Mouse (Mus musculus): Measurements from ENCODE around the gene 1700017N19Rik. TPM values are rescaled to one million over a fixed set of nuclear protein-coding genes. Genes with fewer than 3 reads are reported as not detected.

1700017N19Rik gene
- polyA plus RNA-seq, 1 experiment from 2014 or later: not detected

GRCm38 (mm10) chr10:100603511-100603910 is 13.2 kb downstream of the 1700017N19Rik start:
- H3K9me3 ChIP-seq: no peaks in the 10 kb centered on the region
- WGBS: 87% methylated on average over 9 of the region's 9 CpGs
- ATAC-seq (ENCODE audit: insufficient number of reproducible peaks, insufficient read depth, low FRiP score, low TSS enrichment): no peak
- no peak overlapping the region for H3K27ac ChIP-seq
- no peak overlapping the region for H3K4me2 ChIP-seq (replicated peaks)
- no peaks in the 10 kb centered on the region for H3K36me3 ChIP-seq
- H3K4me1 ChIP-seq: no peaks in the 10 kb centered on the region
- H3K4me3 ChIP-seq: no peak overlapping the region
- H3K27me3 ChIP-seq: no peaks in the 10 kb centered on the region
- H3K9ac ChIP-seq: no peak overlapping the region

DNA sequence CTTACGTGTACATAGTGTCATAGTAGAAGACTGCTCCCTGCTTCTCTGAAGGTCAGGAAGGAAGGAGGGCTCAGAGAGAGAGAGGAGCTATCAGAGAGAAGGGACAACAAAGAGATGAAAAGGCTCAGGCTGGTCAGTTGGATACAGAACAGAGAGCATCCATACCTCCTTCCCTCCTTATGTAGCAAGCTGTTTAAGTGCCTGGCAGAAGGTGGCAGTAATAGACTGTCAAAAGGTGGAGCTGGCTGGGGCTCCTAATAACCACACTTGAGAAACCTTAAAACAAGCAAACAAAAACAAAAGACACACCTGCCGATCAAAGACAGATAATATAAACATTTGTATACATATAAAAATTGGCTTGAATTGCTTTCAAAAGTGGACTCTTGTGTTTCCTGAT is 14.0 kb downstream of the 1700017N19Rik start:
- no peaks in the 10 kb centered on the region for H3K36me3 ChIP-seq
- H3K4me2 ChIP-seq (replicated peaks): no peak overlapping the region
- no peaks in the 10 kb centered on the region for H3K27me3 ChIP-seq
- H3K27ac ChIP-seq: no peak overlapping the region
- H3K4me3 ChIP-seq: no peak overlapping the region
- H3K9ac ChIP-seq: no peak overlapping the region
- 61% methylated on average over 2 of the region's 2 CpGs for WGBS
- no peaks in the 10 kb centered on the region for H3K4me1 ChIP-seq
- ATAC-seq (ENCODE audit: insufficient number of reproducible peaks, insufficient read depth, low FRiP score, low TSS enrichment): no peak
- H3K9me3 ChIP-seq: no peaks in the 10 kb centered on the region

- H3K4me3 ChIP-seq: no peak overlapping the region
- ATAC-seq (ENCODE audit: insufficient number of reproducible peaks, insufficient read depth, low FRiP score, low TSS enrichment): no peak
- WGBS: 62% methylated on average over 6 of the region's 6 CpGs
These were observed 27.1 kb downstream of the 1700017N19Rik start for GRCm38 (mm10) chr10:100617233-100617903.

GRCm38 (mm10) chr10:100619474-100619873 is 29.2 kb downstream of the 1700017N19Rik start:
- no peak overlapping the region for H3K4me2 ChIP-seq (replicated peaks)
- no peak overlapping the region for H3K4me3 ChIP-seq
- H3K36me3 ChIP-seq: no peaks in the 10 kb centered on the region
- ATAC-seq (ENCODE audit: insufficient number of reproducible peaks, insufficient read depth, low FRiP score, low TSS enrichment): no peak
- 86% methylated on average over 7 of the region's 7 CpGs for WGBS
- no peaks in the 10 kb centered on the region for H3K4me1 ChIP-seq
- H3K27ac ChIP-seq: no peak overlapping the region
- H3K27me3 ChIP-seq: no peaks in the 10 kb centered on the region
- no peaks in the 10 kb centered on the region for H3K9me3 ChIP-seq
- no peak overlapping the region for H3K9ac ChIP-seq

More at GRCm38 (mm10) chr10:100617233-100617903, 27.1 kb downstream of the 1700017N19Rik start:
- Histone ChIP-seq H3K27me3 (no peaks in the 10 kb centered on the region), H3K9me3 (no peaks in the 10 kb centered on the region), H3K4me2 (replicated peaks) (no peak overlapping the region), H3K36me3 (no peaks in the 10 kb centered on the region), H3K9ac (no peak overlapping the region), H3K4me1 (no peaks in the 10 kb centered on the region), H3K27ac (0 out of 2 replicates have a peak overlapping the region, but pooled peaks have one; percentile 17)

- Histone ChIP-seq H3K9me3 (no peaks in the 10 kb centered on the region), H3K27me3 (no peaks in the 10 kb centered on the region), H3K27ac (no peak overlapping the region), H3K9ac (no peak overlapping the region), H3K4me2 (replicated peaks) (no peak overlapping the region), H3K36me3 (no peaks in the 10 kb centered on the region), H3K4me1 (no peaks in the 10 kb centered on the region), H3K4me3 (no peak overlapping the region)
- WGBS: 92% methylated on average over 12 of the region's 12 CpGs
- no peak for ATAC-seq (ENCODE audit: insufficient number of reproducible peaks, insufficient read depth, low FRiP score, low TSS enrichment)
These were observed 29.8 kb downstream of the 1700017N19Rik start for GRCm38 (mm10) chr10:100620040-100620439.

GRCm38 (mm10) chr10:100622494-100622893 is 32.2 kb downstream of the 1700017N19Rik start:
- ATAC-seq (ENCODE audit: insufficient number of reproducible peaks, insufficient read depth, low FRiP score, low TSS enrichment): no peak
- no peak overlapping the region for H3K4me3 ChIP-seq
- 65% methylated on average over 3 of the region's 3 CpGs for WGBS
- H3K9me3 ChIP-seq: no peaks in the 10 kb centered on the region
- H3K9ac ChIP-seq: no peak overlapping the region
- no peaks in the 10 kb centered on the region for H3K4me1 ChIP-seq
- H3K27me3 ChIP-seq: no peaks in the 10 kb centered on the region
- H3K36me3 ChIP-seq: no peaks in the 10 kb centered on the region
- H3K27ac ChIP-seq: no peak overlapping the region
- no peak overlapping the region for H3K4me2 ChIP-seq (replicated peaks)

GRCm38 (mm10) chr10:100629762-100630438 is 39.6 kb downstream of the 1700017N19Rik start:
- 27% methylated on average over 20 of the region's 20 CpGs for whole genome bisulfite sequencing
- no peak for ATAC-seq (ENCODE audit: insufficient number of reproducible peaks, insufficient read depth, low FRiP score, low TSS enrichment)
- Histone ChIP-seq H3K4me3 (0 out of 2 replicates have a peak overlapping the region, but pooled peaks have one; percentile 9), H3K36me3 (no peaks in the 10 kb centered on the region), H3K27me3 (no peaks in the 10 kb centered on the region), H3K4me1 (no peaks in the 10 kb centered on the region), H3K4me2 (replicated peaks) (peak overlapping the region; percentile 37), H3K9me3 (no peaks in the 10 kb centered on the region), H3K27ac (no peak overlapping the region), H3K9ac (no peak overlapping the region)

GRCm38 (mm10) chr10:100642887-100643286 is 52.6 kb downstream of the 1700017N19Rik start:
- WGBS: 65% methylated on average over 3 of the region's 3 CpGs
- ATAC-seq (ENCODE audit: insufficient number of reproducible peaks, insufficient read depth, low FRiP score, low TSS enrichment): no peak
- H3K27me3 ChIP-seq: no peaks in the 10 kb centered on the region

GRCm38 (mm10) chr10:100645331-100645935 is 55.1 kb downstream of the 1700017N19Rik start:
- Histone ChIP-seq H3K27ac (no peak overlapping the region), H3K9ac (no peak overlapping the region), H3K4me2 (replicated peaks) (no peak overlapping the region), H3K4me1 (no peaks in the 10 kb centered on the region), H3K9me3 (no peaks in the 10 kb centered on the region), H3K27me3 (no peaks in the 10 kb centered on the region), H3K4me3 (no peak overlapping the region), H3K36me3 (no peaks in the 10 kb centered on the region)
- no peak for ATAC-seq (ENCODE audit: insufficient number of reproducible peaks, insufficient read depth, low FRiP score, low TSS enrichment)
- 72% methylated on average over 4 of the region's 4 CpGs for WGBS

More at GRCm38 (mm10) chr10:100642887-100643286, 52.6 kb downstream of the 1700017N19Rik start:
- Histone ChIP-seq H3K4me1 (no peaks in the 10 kb centered on the region), H3K27ac (no peak overlapping the region), H3K9ac (no peak overlapping the region), H3K36me3 (no peaks in the 10 kb centered on the region), H3K4me2 (replicated peaks) (no peak overlapping the region), H3K9me3 (no peaks in the 10 kb centered on the region), H3K4me3 (no peak overlapping the region)

GRCm38 (mm10) chr10:100654183-100654582 is 63.9 kb downstream of the 1700017N19Rik start:
- Histone ChIP-seq H3K27ac (no peak overlapping the region), H3K4me3 (no peak overlapping the region), H3K36me3 (no peaks in the 10 kb centered on the region), H3K4me1 (no peaks in the 10 kb centered on the region), H3K27me3 (no peaks in the 10 kb centered on the region), H3K9ac (no peak overlapping the region), H3K4me2 (replicated peaks) (no peak overlapping the region), H3K9me3 (no peaks in the 10 kb centered on the region)
- ATAC-seq (ENCODE audit: insufficient number of reproducible peaks, insufficient read depth, low FRiP score, low TSS enrichment): no peak

GRCm38 (mm10) chr10:100661970-100662590 is 71.8 kb downstream of the 1700017N19Rik start:
- Histone ChIP-seq H3K4me2 (replicated peaks) (no peak overlapping the region), H3K36me3 (no peaks in the 10 kb centered on the region), H3K27me3 (no peaks in the 10 kb centered on the region), H3K9me3 (no peaks in the 10 kb centered on the region), H3K4me3 (no peak overlapping the region), H3K9ac (no peak overlapping the region), H3K4me1 (no peaks in the 10 kb centered on the region), H3K27ac (no peak overlapping the region)
- 74% methylated on average over 2 of the region's 2 CpGs for WGBS
- ATAC-seq (ENCODE audit: insufficient number of reproducible peaks, insufficient read depth, low FRiP score, low TSS enrichment): no peak

All from embryonic facial prominence, embryonic 12.5 days (tissue).